Mouse (Mus musculus) lung, postnatal 0 days (tissue): Measurements from ENCODE around the gene B9d2. TPM values are rescaled to one million over a fixed set of nuclear protein-coding genes. Genes with fewer than 3 reads are reported as not detected.

Source experiments
- ATAC-seq: fragments of 200-750 bp; cut with Nextera tagmentation; 2 replicates; pipeline ENCODE4 v1.8.0; 2017; ENCODE audit warnings: moderate library complexity
- DNase-seq: peaks from one replicate; pipeline ENCODE4 v3.0.0-alpha.2; 2016; ENCODE audit warnings: low spot score
- H3K27ac ChIP-seq: fragments of 300-500 bp; sonication (generic); 2 replicates; pipeline ENCODE4 v1.5.1; 2014; ENCODE audit warnings: antibody characterized with exemption, mild to moderate bottlenecking, low read length, mixed read lengths
- H3K27me3 ChIP-seq: fragments of 300-500 bp; sonication (generic); replicated peaks from 2 replicates; pipeline ENCODE4 v1.6.1; 2014; ENCODE audit warnings: low read length, mixed read lengths; ENCODE audit not compliant: insufficient read depth
- H3K36me3 ChIP-seq: fragments of 300-500 bp; sonication (generic); 2 replicates; pipeline ENCODE4 v1.6.1; 2014; ENCODE audit warnings: low read length, mixed read lengths; ENCODE audit not compliant: insufficient read depth
- H3K4me1 ChIP-seq: fragments of 300-500 bp; sonication (generic); 2 replicates; pipeline ENCODE4 v1.6.1; 2014; ENCODE audit warnings: antibody characterized with exemption, low read depth, low read length, mixed read lengths; ENCODE audit not compliant: insufficient read depth
- H3K4me2 ChIP-seq: fragments of 300-500 bp; sonication (generic); replicated peaks from 2 replicates; pipeline ENCODE4 v1.6.1; 2014; ENCODE audit warnings: low read depth, mild to moderate bottlenecking, low read length, moderate library complexity, mixed read lengths
- H3K4me3 ChIP-seq: fragments of 300-500 bp; sonication (generic); 2 replicates; pipeline ENCODE4 v1.5.1; 2014; ENCODE audit warnings: low read depth, low read length
- H3K9ac ChIP-seq: fragments of 300-500 bp; sonication (generic); replicated peaks from 2 replicates; pipeline ENCODE4 v1.6.1; 2014; ENCODE audit warnings: low read depth, mild to moderate bottlenecking
- H3K9me3 ChIP-seq: fragments of 300-500 bp; sonication (generic); 2 replicates; pipeline ENCODE4 v1.6.1; 2016; ENCODE audit warnings: low read length, mixed read lengths
- CTCF ChIP-seq: IDR thresholded peaks from 2 replicates; pipeline ENCODE4 v1.5.1; 2016; ENCODE audit warnings: antibody characterized with exemption, mild to moderate bottlenecking
- EP300 ChIP-seq: IDR thresholded peaks from 2 replicates; pipeline ENCODE4 v1.6.1; 2016; ENCODE audit warnings: antibody characterized with exemption, mild to moderate bottlenecking, control low read depth
- WGBS: fragments of 180-500 bp; shearing (Covaris S2); extraction: QIAGEN DNeasy Blood & Tissue Kit; methylation state at CpG from one replicate; pipeline ENCODE4 v1.1.7; 2014; 5-methylcytosine and 5-hydroxymethylcytosine counted together
- polyA plus RNA-seq: library from polyadenylated mRNA; unstranded; fragments of >200 nt; fragmentation: Nextera tagmentation; extraction: Ambion mirVana; gene quantifications from 2 replicates; pipeline ENCODE4 v1.2.1, GENCODE M21; 2015

B9d2 gene
- polyA plus RNA-seq, 1 experiment from 2014 or later, result 28.8 TPM

DNA sequence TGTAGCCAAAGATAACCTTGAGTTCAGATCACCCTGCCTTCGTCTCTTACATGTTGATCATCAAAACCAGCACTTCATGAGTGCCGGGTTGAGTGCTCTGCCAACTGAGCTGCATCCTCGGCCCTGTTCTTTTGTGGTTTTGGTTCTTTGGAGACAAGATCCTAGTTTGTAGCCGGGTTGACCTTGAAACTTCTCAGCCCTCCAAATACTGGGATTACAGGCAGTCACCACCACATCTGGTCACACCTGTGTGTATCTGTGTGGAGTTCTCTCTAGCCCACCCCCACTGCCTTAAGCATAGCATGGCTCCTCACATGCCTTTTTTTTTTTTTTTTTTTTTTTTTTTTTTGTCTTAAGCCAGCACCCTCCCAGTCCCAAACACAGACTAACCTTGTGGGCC, 10.5 kb upstream of the B9d2 start:
- 85% methylated on average over 4 of the region's 4 CpGs for WGBS
- DNase-seq, result no peak
- Histone ChIP-seq H3K27ac (no peak overlapping the region), H3K4me2 (no peak overlapping the region), H3K36me3 (peaks cover 4% of the 10 kb centered on the region; the same call in 1 of the 2 replicates), H3K9ac (no peak overlapping the region), H3K4me1 (peaks cover 3% of the 10 kb centered on the region; the same call in 1 of the 2 replicates), H3K27me3 (peaks cover 4% of the 10 kb centered on the region; the same call in 1 of the 2 replicates), H3K4me3 (no peak overlapping the region), H3K9me3 (no peaks in the 10 kb centered on the region)
- ATAC-seq, result no peak
- no peak for TF ChIP-seq CTCF
- no peak for TF ChIP-seq EP300

DNA sequence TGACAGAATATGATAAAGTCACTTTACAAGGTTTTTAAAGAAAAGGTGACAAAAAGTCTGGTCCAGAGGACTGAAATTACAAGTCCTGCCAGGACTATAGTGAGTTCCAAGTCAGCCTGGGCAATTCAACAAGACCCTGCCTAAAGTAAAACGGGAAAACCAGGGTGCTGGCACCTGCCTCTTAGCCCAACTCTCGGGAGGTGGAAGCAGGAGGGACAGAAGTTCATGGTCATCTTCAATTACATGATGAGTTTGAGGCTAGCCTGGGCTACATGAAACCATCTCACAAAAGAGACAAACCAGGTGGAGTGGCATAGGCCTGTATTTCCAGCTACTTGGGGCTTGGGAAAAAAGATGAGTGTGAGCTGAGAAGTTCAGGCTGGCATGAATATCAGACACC, 8.9 kb upstream of the B9d2 start:
- H3K4me3 ChIP-seq, result no peak overlapping the region
- DNase-seq, result no peak
- H3K9ac ChIP-seq, result no peak overlapping the region
- no peak for TF ChIP-seq EP300
- TF ChIP-seq CTCF, result no peak
- no peaks in the 10 kb centered on the region for H3K9me3 ChIP-seq
- H3K4me1 ChIP-seq, result peaks cover 12% of the 10 kb centered on the region
- ATAC-seq, result no peak
- 37% methylated on average over 2 of the region's 2 CpGs for WGBS
- no peak overlapping the region for H3K27ac ChIP-seq
- H3K36me3 ChIP-seq, result peaks cover 2% of the 10 kb centered on the region; the same call in 1 of the 2 replicates
- peaks cover 4% of the 10 kb centered on the region; the same call in 1 of the 2 replicates for H3K27me3 ChIP-seq
- H3K4me2 ChIP-seq, result no peak overlapping the region

DNA sequence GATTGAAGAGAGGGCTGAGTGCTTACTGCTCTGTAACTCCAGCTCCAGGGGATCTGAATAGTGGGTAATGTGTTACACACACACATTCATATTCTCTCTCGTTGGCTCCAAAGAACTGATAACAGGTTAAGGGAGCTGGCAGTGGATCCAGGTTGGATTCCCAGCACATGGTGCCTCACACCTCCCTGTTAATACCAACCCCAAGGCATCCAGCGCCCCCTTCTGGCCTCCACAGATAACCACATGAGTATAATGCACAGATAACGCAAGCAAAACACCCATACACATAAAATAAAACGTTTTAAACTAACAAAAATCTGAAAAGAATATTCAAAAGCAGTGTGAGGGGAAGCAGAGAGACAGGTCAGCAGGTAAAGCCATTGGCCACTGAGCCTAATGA, 8.1 kb upstream of the B9d2 start:
- Histone ChIP-seq H3K9ac (no peak overlapping the region), H3K36me3 (no peaks in the 10 kb centered on the region), H3K27ac (no peak overlapping the region), H3K9me3 (no peaks in the 10 kb centered on the region), H3K4me2 (no peak overlapping the region), H3K27me3 (peaks cover 4% of the 10 kb centered on the region; the same call in 1 of the 2 replicates), H3K4me3 (no peak overlapping the region), H3K4me1 (peaks cover 13% of the 10 kb centered on the region)
- no peak for ATAC-seq
- TF ChIP-seq EP300 (no peak), CTCF (peak; percentile 26)
- DNase-seq, result no peak
- WGBS, result 52% methylated on average over 4 of the region's 4 CpGs

DNA sequence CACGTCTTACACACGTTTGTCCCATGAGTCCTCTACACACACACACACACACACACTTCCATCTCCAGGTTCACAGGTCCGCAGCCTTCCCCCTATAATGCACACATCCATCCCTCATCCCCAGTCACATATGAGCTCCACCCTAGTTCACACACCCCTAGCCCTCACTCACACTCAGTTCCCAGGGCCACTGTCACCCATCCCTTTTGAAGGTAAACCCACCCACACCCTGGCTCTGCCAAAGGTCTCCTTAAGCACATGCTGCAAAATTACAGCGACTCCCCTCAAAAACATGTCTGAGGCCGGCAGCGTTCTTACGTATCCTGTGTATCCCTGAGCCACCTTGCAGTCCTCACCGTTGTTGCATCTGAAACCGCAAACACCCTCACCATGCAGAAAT, 6.3 kb upstream of the B9d2 start:
- Histone ChIP-seq H3K27ac (no peak overlapping the region), H3K9me3 (no peaks in the 10 kb centered on the region), H3K9ac (no peak overlapping the region), H3K27me3 (peaks cover 4% of the 10 kb centered on the region; the same call in 1 of the 2 replicates), H3K4me2 (peak overlapping the region; percentile 51), H3K4me1 (peaks cover 13% of the 10 kb centered on the region), H3K4me3 (no peak overlapping the region), H3K36me3 (no peaks in the 10 kb centered on the region)
- no peak for DNase-seq
- 23% methylated on average over 9 of the region's 9 CpGs for WGBS
- TF ChIP-seq EP300 (no peak), CTCF (no peak)
- ATAC-seq, result no peak

DNA sequence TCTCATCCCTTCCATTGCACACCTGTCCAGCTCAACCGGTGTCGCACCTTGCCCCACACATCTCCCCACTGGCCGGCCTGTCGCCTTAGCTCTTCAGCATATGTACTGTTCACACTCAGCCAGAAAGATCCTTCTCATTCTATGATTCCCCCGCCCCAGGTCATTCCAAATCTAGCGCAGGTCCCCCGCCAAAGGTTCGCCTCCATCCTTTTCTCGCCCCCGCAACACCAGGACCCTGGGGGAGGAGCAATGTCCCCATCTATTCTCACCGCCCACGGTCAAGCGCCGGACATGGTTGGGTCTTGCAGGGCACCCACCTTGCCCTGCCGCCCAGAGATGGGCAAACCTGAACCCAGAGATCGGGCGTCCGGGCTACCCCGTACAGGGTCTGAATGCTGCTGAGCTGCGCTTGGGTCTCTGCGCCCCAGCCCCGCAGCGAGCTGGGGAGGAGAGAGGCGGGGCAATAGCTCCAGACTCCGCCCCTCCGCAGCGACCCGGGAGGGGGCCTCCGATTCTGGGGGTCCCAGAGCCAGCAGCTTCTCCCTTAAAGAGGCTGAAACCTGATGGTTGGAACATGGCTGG, 5.8 kb upstream of the B9d2 start, which contains the start of gene Tmem91:
Gene Tmem91 (minus strand): TSS at position 448 of the 582 bp plus-strand sequence.
- Histone ChIP-seq H3K27me3 (peaks cover 4% of the 10 kb centered on the region; the same call in 1 of the 2 replicates), H3K36me3 (no peaks in the 10 kb centered on the region), H3K4me2 (peak within 1 kb of the TSS; percentile 51), H3K9ac (no peak within 1 kb of the TSS), H3K27ac (no peak within 1 kb of the TSS), H3K9me3 (no peaks in the 10 kb centered on the region), H3K4me1 (peaks cover 14% of the 10 kb centered on the region), H3K4me3 (peak within 1 kb of the TSS; percentile 14; the same call in 1 of the 2 replicates)
- ATAC-seq (no peak), DNase-seq (no peak)
- 2% methylated on average over 29 of the region's 29 CpGs for WGBS
- TF ChIP-seq CTCF (no peak), EP300 (no peak)

DNA sequence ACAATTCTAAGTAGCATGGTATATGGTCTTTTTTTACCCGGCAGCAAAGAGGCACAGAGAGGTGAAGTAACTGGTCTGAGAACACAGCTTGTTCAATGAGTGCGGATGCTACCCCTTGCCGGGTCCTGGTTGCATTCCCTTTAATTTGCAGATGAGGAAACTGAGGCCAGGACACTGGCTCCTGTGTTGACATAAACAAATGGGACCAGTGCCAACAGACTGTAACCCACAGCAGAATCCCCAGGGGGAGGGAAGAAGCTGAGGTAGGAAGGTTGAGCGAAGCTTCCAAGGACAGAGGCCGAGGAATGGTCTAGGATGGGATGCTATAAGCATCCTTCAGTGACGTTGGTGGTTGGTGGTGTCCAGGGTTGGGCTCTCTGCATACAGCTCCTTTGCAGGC, 5.2 kb upstream of the B9d2 start:
- Histone ChIP-seq H3K36me3 (no peaks in the 10 kb centered on the region), H3K27me3 (peaks cover 4% of the 10 kb centered on the region; the same call in 1 of the 2 replicates), H3K4me3 (no peak overlapping the region), H3K4me1 (peaks cover 19% of the 10 kb centered on the region), H3K27ac (no peak overlapping the region), H3K4me2 (no peak overlapping the region), H3K9ac (no peak overlapping the region), H3K9me3 (no peaks in the 10 kb centered on the region)
- TF ChIP-seq EP300 (no peak), CTCF (no peak)
- DNase-seq (no peak), ATAC-seq (no peak)
- WGBS, result 46% methylated on average over 6 of the region's 6 CpGs
